Mouse (Mus musculus) limb, embryonic 15.5 days (tissue): ENCODE results near the gene Tbck. TPM values are rescaled to one million over a fixed set of nuclear protein-coding genes. Genes with fewer than 3 reads are reported as not detected.

ENCODE experiments used
- ATAC-seq: fragments of 200-750 bp; cut with Nextera tagmentation; 2 replicates; pipeline ENCODE4 v1.8.0; 2017; ENCODE audit warnings: low read depth, moderate TSS enrichment; ENCODE audit not compliant: insufficient number of reproducible peaks, low FRiP score, low TSS enrichment
- H3K27ac ChIP-seq: fragments of 300-500 bp; sonication (generic); 2 replicates; pipeline ENCODE4 v1.5.1; 2015; ENCODE audit warnings: moderate library complexity, mild to moderate bottlenecking, inconsistent platforms
- H3K27me3 ChIP-seq: fragments of 300-500 bp; sonication (generic); 2 replicates; pipeline ENCODE4 v1.6.1; 2015; ENCODE audit warnings: inconsistent platforms
- H3K36me3 ChIP-seq: fragments of 300-500 bp; sonication (generic); 2 replicates; pipeline ENCODE4 v1.6.1; 2015; ENCODE audit warnings: inconsistent platforms
- H3K4me1 ChIP-seq: fragments of 300-500 bp; sonication (generic); 2 replicates; pipeline ENCODE4 v1.6.1; 2015; ENCODE audit warnings: inconsistent platforms
- H3K4me2 ChIP-seq: fragments of 300-500 bp; sonication (generic); 2 replicates; pipeline ENCODE4 v1.6.1; 2015; ENCODE audit warnings: mild to moderate bottlenecking, inconsistent platforms
- H3K4me3 ChIP-seq: fragments of 300-500 bp; sonication (generic); 2 replicates; pipeline ENCODE4 v1.5.1; 2015; ENCODE audit warnings: mild to moderate bottlenecking, inconsistent platforms
- H3K9ac ChIP-seq: fragments of 300-500 bp; sonication (generic); 2 replicates; pipeline ENCODE4 v1.6.1; 2015; ENCODE audit warnings: inconsistent platforms
- H3K9me3 ChIP-seq: fragments of 300-500 bp; sonication (generic); 2 replicates; pipeline ENCODE4 v1.6.1; 2016; ENCODE audit warnings: inconsistent platforms
- WGBS: fragments of 180-500 bp; shearing (Covaris S2); methylation state at CpG from one replicate; pipeline ENCODE4 v1.1.7; 2015; 5-methylcytosine and 5-hydroxymethylcytosine counted together
- polyA plus RNA-seq: library from polyadenylated mRNA; unstranded; fragments of >200 nt; fragmentation: Nextera tagmentation; extraction: Ambion mirVana; gene quantifications from 2 replicates; pipeline ENCODE4 v1.2.1, GENCODE M21; 2015

Gene Tbck
- polyA plus RNA-seq, 1 experiment from 2014 or later = 26.5 TPM

DNA sequence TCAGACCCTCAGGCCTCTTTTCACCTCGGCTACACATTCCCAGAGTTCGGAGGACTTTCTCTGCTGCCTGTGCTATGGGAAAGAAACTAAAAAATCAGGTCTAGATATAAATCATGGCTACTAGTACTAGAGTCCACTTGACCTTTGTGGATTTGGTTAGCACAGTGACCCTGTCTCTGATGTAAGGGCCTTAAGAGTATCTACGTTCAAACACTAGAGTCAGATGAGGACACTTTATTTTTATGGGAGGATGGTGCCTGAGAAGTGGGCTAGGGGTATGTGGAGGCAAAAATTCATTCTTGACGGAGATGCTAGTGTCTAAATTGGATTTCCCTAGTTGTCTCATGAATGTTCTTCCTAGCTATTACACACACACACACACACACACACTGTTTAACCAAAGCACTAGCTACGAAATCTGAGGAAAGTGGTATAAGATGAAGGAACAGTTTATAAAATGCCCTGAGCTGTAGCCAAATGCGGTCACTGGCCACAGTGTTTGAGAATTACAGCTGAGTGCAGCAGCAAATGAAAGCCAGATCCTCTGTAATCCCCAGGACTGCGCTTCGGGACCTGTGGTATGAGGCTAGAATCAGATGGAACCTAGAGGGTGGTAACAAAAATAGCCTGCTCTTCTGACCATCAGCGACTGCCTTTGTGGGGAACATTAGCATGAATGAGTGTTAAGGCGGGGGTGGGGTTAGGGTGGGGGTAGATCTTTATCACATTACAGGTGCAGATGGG is 193.2 kb downstream of the Tbck start:
- 30% methylated on average over 10 of the region's 10 CpGs for whole genome bisulfite sequencing

GRCm38 (mm10) chr3:132880361-132880760 is 196.4 kb downstream of the Tbck start:
- Histone ChIP-seq H3K4me1 (peaks cover 11% of the 10 kb centered on the region), H3K4me3 (no peak overlapping the region), H3K9ac (no peak overlapping the region), H3K27me3 (no peaks in the 10 kb centered on the region), H3K9me3 (no peaks in the 10 kb centered on the region), H3K27ac (no peak overlapping the region), H3K4me2 (no peak overlapping the region), H3K36me3 (0 out of 2 replicates have a peak, but pooled peaks cover 2% of the 10 kb centered on the region)
- no peak for ATAC-seq
- 88% methylated on average over 3 of the region's 3 CpGs for WGBS

More for the DNA sequence above, 193.2 kb downstream of the Tbck start:
- Histone ChIP-seq H3K36me3 (no peaks in the 10 kb centered on the region), H3K4me1 (peaks cover 11% of the 10 kb centered on the region), H3K4me3 (no peak overlapping the region), H3K27ac (no peak overlapping the region), H3K27me3 (no peaks in the 10 kb centered on the region), H3K4me2 (no peak overlapping the region), H3K9me3 (no peaks in the 10 kb centered on the region), H3K9ac (no peak overlapping the region)
- ATAC-seq = no peak; the same call in 1 of the 2 replicates

DNA sequence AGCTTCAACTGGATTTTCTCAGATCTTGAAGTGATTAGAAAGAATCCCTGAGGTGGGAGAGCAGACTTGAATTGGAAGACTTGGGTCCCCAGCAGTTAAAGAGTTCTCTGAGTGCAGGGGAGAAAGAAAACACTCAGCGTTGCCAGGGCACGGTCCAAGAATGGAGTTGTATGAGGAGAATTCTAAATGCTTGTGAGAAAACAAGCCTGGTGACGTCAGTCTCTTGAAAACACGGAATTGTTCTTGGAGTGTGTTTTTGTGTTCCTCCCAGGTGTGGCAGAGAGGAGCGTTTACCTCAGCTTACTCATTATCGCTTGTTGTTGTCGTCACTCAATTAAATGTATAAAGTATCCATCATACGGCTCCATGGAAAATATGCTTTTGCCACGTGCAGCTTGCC is 196.9 kb downstream of the Tbck start:
- WGBS = 60% methylated on average over 9 of the region's 9 CpGs
- H3K9me3 ChIP-seq = no peaks in the 10 kb centered on the region
- 0 out of 2 replicates have a peak, but pooled peaks cover 2% of the 10 kb centered on the region for H3K36me3 ChIP-seq
- H3K9ac ChIP-seq = no peak overlapping the region
- no peaks in the 10 kb centered on the region for H3K27me3 ChIP-seq
- ATAC-seq = no peak
- peaks cover 11% of the 10 kb centered on the region for H3K4me1 ChIP-seq
- H3K4me3 ChIP-seq = no peak overlapping the region
- no peak overlapping the region for H3K4me2 ChIP-seq
- no peak overlapping the region for H3K27ac ChIP-seq

- Histone ChIP-seq H3K27ac (no peak overlapping the region), H3K9ac (no peak overlapping the region), H3K27me3 (no peaks in the 10 kb centered on the region), H3K36me3 (0 out of 2 replicates have a peak, but pooled peaks cover 2% of the 10 kb centered on the region), H3K4me1 (no peaks in the 10 kb centered on the region), H3K4me3 (no peak overlapping the region), H3K4me2 (no peak overlapping the region), H3K9me3 (no peaks in the 10 kb centered on the region)
- ATAC-seq = no peak
- WGBS = 73% methylated on average over 9 of the region's 9 CpGs
Observed at GRCm38 (mm10) chr3:132883256-132883655, 199.3 kb downstream of the Tbck start.

DNA sequence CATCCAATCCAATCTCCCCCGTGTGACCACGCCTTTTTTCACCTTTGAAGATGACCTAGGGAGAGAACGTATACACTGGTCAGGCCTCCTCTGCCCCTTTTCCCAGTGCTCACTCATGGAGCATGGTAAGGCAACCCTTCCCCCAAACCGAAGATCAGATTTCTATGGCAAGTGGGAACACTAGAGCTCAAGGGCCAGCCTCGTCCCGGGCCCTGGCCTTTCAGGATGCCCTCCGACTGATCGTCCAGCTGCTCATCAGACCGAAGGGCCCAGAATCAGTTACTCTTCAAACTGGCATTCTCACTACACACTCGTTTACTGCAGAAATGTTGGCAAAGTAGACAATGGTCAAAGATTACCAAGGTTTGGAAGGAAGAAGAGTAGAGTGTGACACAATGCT is 200.5 kb downstream of the Tbck start:
- 84% methylated on average over 10 of the region's 10 CpGs for WGBS
- H3K4me1 ChIP-seq = no peaks in the 10 kb centered on the region
- H3K4me3 ChIP-seq = no peak overlapping the region
- no peak for ATAC-seq
- no peak overlapping the region for H3K9ac ChIP-seq
- 0 out of 2 replicates have a peak, but pooled peaks cover 2% of the 10 kb centered on the region for H3K36me3 ChIP-seq
- no peak overlapping the region for H3K27ac ChIP-seq
- H3K4me2 ChIP-seq = no peak overlapping the region
- H3K27me3 ChIP-seq = no peaks in the 10 kb centered on the region
- no peaks in the 10 kb centered on the region for H3K9me3 ChIP-seq

DNA sequence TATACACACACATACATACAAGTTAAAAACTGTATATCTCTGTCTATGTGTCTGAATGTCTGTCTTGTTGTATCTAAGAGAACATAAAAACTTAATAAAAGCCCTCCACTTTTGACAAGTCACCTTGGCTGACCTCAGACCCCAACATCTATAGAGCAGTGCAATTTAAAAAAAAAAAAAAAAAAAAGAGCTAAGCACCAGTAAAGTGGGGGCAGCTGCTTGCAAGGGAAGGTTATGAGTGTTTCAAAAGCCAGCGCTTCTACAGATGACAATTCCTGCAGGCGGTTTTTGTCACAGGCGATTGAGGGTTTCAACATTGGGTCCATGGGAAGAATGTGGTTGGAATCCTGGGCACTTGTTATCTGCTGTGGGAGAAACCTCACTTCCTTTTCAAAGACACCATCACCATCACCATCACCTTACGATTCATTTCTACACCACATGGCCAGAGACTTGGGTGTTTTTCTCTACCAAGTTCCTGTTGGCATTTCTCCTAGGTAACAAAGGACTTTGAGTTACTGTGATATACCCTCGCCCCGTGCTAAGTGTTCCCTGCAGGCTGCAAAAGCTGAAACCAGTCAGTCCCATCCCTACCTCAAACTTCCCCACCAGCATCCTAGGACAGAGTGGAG is 202.6 kb downstream of the Tbck start:
- no peaks in the 10 kb centered on the region for H3K27me3 ChIP-seq
- ATAC-seq = no peak
- H3K4me1 ChIP-seq = no peaks in the 10 kb centered on the region
- no peaks in the 10 kb centered on the region for H3K9me3 ChIP-seq
- no peak overlapping the region for H3K4me3 ChIP-seq
- no peak overlapping the region for H3K27ac ChIP-seq
- H3K36me3 ChIP-seq = 0 out of 2 replicates have a peak, but pooled peaks cover 2% of the 10 kb centered on the region
- WGBS = 85% methylated on average over 6 of the region's 6 CpGs
- no peak overlapping the region for H3K4me2 ChIP-seq
- H3K9ac ChIP-seq = no peak overlapping the region

DNA sequence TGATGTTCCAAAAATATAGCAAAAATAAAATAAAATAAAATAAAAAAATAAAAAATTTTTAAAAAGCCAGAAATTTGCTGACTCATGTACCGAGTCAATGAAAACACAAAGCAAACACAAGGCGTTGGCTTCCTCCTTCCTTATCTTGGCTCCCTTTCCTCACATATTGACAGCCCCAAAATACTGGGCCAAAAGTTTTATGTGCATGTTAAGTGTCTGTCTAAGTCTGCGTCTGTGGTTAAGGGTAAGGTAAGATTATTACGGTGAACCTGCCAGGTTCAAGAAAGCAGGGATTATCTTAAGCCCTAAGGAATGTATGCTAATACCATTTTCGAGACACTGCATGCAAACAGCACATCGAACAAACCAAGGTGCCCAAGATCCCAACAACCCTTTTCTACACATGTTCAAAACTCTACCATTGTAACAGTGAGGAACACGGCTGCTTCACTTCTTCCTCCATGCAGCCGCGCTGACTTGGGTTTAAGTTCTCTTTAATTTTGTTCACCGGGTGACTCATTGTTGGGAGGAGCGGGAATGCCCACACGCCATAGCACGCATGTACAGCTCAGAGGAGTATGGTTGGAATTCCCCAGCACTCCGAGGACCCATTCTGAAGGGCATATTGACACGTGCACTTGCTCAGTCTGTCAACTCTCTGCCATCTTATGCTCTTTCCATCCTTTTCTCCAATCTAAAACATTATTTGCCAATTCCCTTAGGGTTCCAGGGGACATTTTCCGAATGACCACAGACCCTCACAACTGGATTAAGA is 203.3 kb downstream of the Tbck start:
- H3K4me1 ChIP-seq = no peaks in the 10 kb centered on the region
- ATAC-seq = no peak
- WGBS = 80% methylated on average over 16 of the region's 16 CpGs
- H3K9ac ChIP-seq = no peak overlapping the region
- no peak overlapping the region for H3K4me2 ChIP-seq
- H3K36me3 ChIP-seq = 0 out of 2 replicates have a peak, but pooled peaks cover 2% of the 10 kb centered on the region
- H3K4me3 ChIP-seq = no peak overlapping the region
- H3K27me3 ChIP-seq = no peaks in the 10 kb centered on the region
- no peaks in the 10 kb centered on the region for H3K9me3 ChIP-seq
- H3K27ac ChIP-seq = no peak overlapping the region

Other genes with a start within 250 kb of the Tbck start
- not detected in 2 replicates for gene Gimd1, start 54.3 kb upstream of the Tbck start, polyA plus RNA-seq
- gene Aimp1, start 226 bp downstream of the Tbck start, polyA plus RNA-seq = 70.9 and 71.6 TPM in 2 replicates